Mouse (Mus musculus): ENCODE measurements around the gene C1s2. TPM values are rescaled to one million over a fixed set of nuclear protein-coding genes. Genes with fewer than 3 reads are reported as not detected.
"Not testable (repeated sequence)": the region's sequence is repeated elsewhere in the genome, so short reads cannot be mapped to it uniquely, and the experiment has no call there.

C1s2 gene
- polyA plus RNA-seq, 1 experiment from 2014 or later: not detected

GRCm38 (mm10) chr6:124602031-124602430, 33.9 kb downstream of the C1s2 start:
- no peaks in the 10 kb centered on the region for H3K9me3 ChIP-seq (ENCODE audit: control insufficient read depth, low read length)
- H3K9ac ChIP-seq (ENCODE audit: low read length): no peak overlapping the region
- DNase-seq (ENCODE audit: low spot score) (no peak), ATAC-seq (replicated peaks; ENCODE audit: low FRiP score) (no peak)
- no peak overlapping the region for H3K27ac ChIP-seq (ENCODE audit: low read depth, low read length)
- H3K36me3 ChIP-seq (ENCODE audit: control insufficient read depth, insufficient read depth, low read length): no peaks in the 10 kb centered on the region
- no peak overlapping the region for H3K4me3 ChIP-seq (ENCODE audit: low read depth, low read length)
- no peaks in the 10 kb centered on the region for H3K4me1 ChIP-seq (replicated peaks; ENCODE audit: control insufficient read depth, insufficient read depth, low read length)
- no peaks in the 10 kb centered on the region for H3K27me3 ChIP-seq (ENCODE audit: control insufficient read depth, insufficient read depth, low read length)
- no peak overlapping the region for H3K4me2 ChIP-seq (ENCODE audit: low read depth, low read length, severe bottlenecking)
- WGBS: 89% methylated on average over 4 of the region's 4 CpGs

GRCm38 (mm10) chr6:124593121-124593520, 42.8 kb downstream of the C1s2 start:
- no peak for DNase-seq (ENCODE audit: low spot score)
- no peaks in the 10 kb centered on the region for H3K36me3 ChIP-seq (ENCODE audit: control insufficient read depth, insufficient read depth, low read length)
- H3K9me3 ChIP-seq (ENCODE audit: control insufficient read depth, low read length): no peaks in the 10 kb centered on the region
- no peak overlapping the region for H3K4me3 ChIP-seq (ENCODE audit: low read depth, low read length)
- H3K9ac ChIP-seq (ENCODE audit: low read length): no peak overlapping the region
- H3K4me2 ChIP-seq (ENCODE audit: low read depth, low read length, severe bottlenecking): no peak overlapping the region
- no peaks in the 10 kb centered on the region for H3K27me3 ChIP-seq (ENCODE audit: control insufficient read depth, insufficient read depth, low read length)
- no peak for ATAC-seq (replicated peaks; ENCODE audit: low FRiP score)
- H3K4me1 ChIP-seq (replicated peaks; ENCODE audit: control insufficient read depth, insufficient read depth, low read length): no peaks in the 10 kb centered on the region
- H3K27ac ChIP-seq (ENCODE audit: low read depth, low read length): no peak overlapping the region
- 82% methylated on average over 8 of the region's 8 CpGs for WGBS

GRCm38 (mm10) chr6:124592186-124592700, 43.6 kb downstream of the C1s2 start:
- H3K4me1 ChIP-seq (replicated peaks; ENCODE audit: control insufficient read depth, insufficient read depth, low read length): no peaks in the 10 kb centered on the region
- ATAC-seq (replicated peaks; ENCODE audit: low FRiP score) (no peak), DNase-seq (ENCODE audit: low spot score) (no peak)
- H3K27me3 ChIP-seq (ENCODE audit: control insufficient read depth, insufficient read depth, low read length): no peaks in the 10 kb centered on the region
- WGBS: 88% methylated on average over 4 of the region's 4 CpGs
- no peak overlapping the region for H3K9ac ChIP-seq (ENCODE audit: low read length)
- no peaks in the 10 kb centered on the region for H3K9me3 ChIP-seq (ENCODE audit: control insufficient read depth, low read length)
- no peak overlapping the region for H3K4me2 ChIP-seq (ENCODE audit: low read depth, low read length, severe bottlenecking)
- H3K36me3 ChIP-seq (ENCODE audit: control insufficient read depth, insufficient read depth, low read length): no peaks in the 10 kb centered on the region
- H3K4me3 ChIP-seq (ENCODE audit: low read depth, low read length): no peak overlapping the region
- H3K27ac ChIP-seq (ENCODE audit: low read depth, low read length): no peak overlapping the region

GRCm38 (mm10) chr6:124588771-124589170, 47.1 kb downstream of the C1s2 start:
- Histone ChIP-seq H3K9ac (ENCODE audit: low read length) (no peak overlapping the region), H3K36me3 (ENCODE audit: control insufficient read depth, insufficient read depth, low read length) (no peaks in the 10 kb centered on the region), H3K27ac (ENCODE audit: low read depth, low read length) (no peak overlapping the region), H3K4me1 (replicated peaks; ENCODE audit: control insufficient read depth, insufficient read depth, low read length) (no peaks in the 10 kb centered on the region), H3K4me3 (ENCODE audit: low read depth, low read length) (no peak overlapping the region), H3K4me2 (ENCODE audit: low read depth, low read length, severe bottlenecking) (no peak overlapping the region), H3K9me3 (ENCODE audit: control insufficient read depth, low read length) (no peaks in the 10 kb centered on the region), H3K27me3 (ENCODE audit: control insufficient read depth, insufficient read depth, low read length) (no peaks in the 10 kb centered on the region)
- DNase-seq (ENCODE audit: low spot score) (no peak), ATAC-seq (replicated peaks; ENCODE audit: low FRiP score) (no peak)

GRCm38 (mm10) chr6:124586266-124586665, 49.6 kb downstream of the C1s2 start:
- Histone ChIP-seq H3K4me2 (ENCODE audit: low read depth, low read length, severe bottlenecking) (no peak overlapping the region), H3K4me3 (ENCODE audit: low read depth, low read length) (no peak overlapping the region), H3K27me3 (ENCODE audit: control insufficient read depth, insufficient read depth, low read length) (no peaks in the 10 kb centered on the region), H3K27ac (ENCODE audit: low read depth, low read length) (no peak overlapping the region), H3K9me3 (ENCODE audit: control insufficient read depth, low read length) (no peaks in the 10 kb centered on the region), H3K36me3 (ENCODE audit: control insufficient read depth, insufficient read depth, low read length) (no peaks in the 10 kb centered on the region), H3K4me1 (replicated peaks; ENCODE audit: control insufficient read depth, insufficient read depth, low read length) (no peaks in the 10 kb centered on the region), H3K9ac (ENCODE audit: low read length) (no peak overlapping the region)
- WGBS: 78% methylated on average over 4 of the region's 4 CpGs
- no peak for ATAC-seq (replicated peaks; ENCODE audit: low FRiP score)
- no peak for DNase-seq (ENCODE audit: low spot score)

GRCm38 (mm10) chr6:124585761-124586160, 50.1 kb downstream of the C1s2 start:
- Histone ChIP-seq H3K4me1 (replicated peaks; ENCODE audit: control insufficient read depth, insufficient read depth, low read length) (no peaks in the 10 kb centered on the region), H3K36me3 (ENCODE audit: control insufficient read depth, insufficient read depth, low read length) (no peaks in the 10 kb centered on the region), H3K9ac (ENCODE audit: low read length) (no peak overlapping the region), H3K4me3 (ENCODE audit: low read depth, low read length) (no peak overlapping the region), H3K27ac (ENCODE audit: low read depth, low read length) (no peak overlapping the region), H3K4me2 (ENCODE audit: low read depth, low read length, severe bottlenecking) (no peak overlapping the region), H3K27me3 (ENCODE audit: control insufficient read depth, insufficient read depth, low read length) (no peaks in the 10 kb centered on the region), H3K9me3 (ENCODE audit: control insufficient read depth, low read length) (no peaks in the 10 kb centered on the region)
- WGBS: 86% methylated on average over 3 of the region's 3 CpGs
- DNase-seq (ENCODE audit: low spot score): no peak
- ATAC-seq (replicated peaks; ENCODE audit: low FRiP score): no peak

- Histone ChIP-seq H3K27me3 (ENCODE audit: control insufficient read depth, insufficient read depth, low read length) (no peaks in the 10 kb centered on the region), H3K9ac (ENCODE audit: low read length) (no peak overlapping the region), H3K27ac (ENCODE audit: low read depth, low read length) (no peak overlapping the region), H3K4me1 (replicated peaks; ENCODE audit: control insufficient read depth, insufficient read depth, low read length) (no peaks in the 10 kb centered on the region), H3K4me2 (ENCODE audit: low read depth, low read length, severe bottlenecking) (no peak overlapping the region), H3K36me3 (ENCODE audit: control insufficient read depth, insufficient read depth, low read length) (no peaks in the 10 kb centered on the region), H3K9me3 (ENCODE audit: control insufficient read depth, low read length) (no peaks in the 10 kb centered on the region), H3K4me3 (ENCODE audit: low read depth, low read length) (no peak overlapping the region)
- WGBS: 88% methylated on average over 3 of the region's 3 CpGs
- no peak for ATAC-seq (replicated peaks; ENCODE audit: low FRiP score)
- no peak for DNase-seq (ENCODE audit: low spot score)
Measured at GRCm38 (mm10) chr6:124584935-124585334, 51.0 kb downstream of the C1s2 start.

GRCm38 (mm10) chr6:124582231-124582630, 53.7 kb downstream of the C1s2 start:
- DNase-seq (ENCODE audit: low spot score): no peak
- no peak overlapping the region for H3K4me2 ChIP-seq (ENCODE audit: low read depth, low read length, severe bottlenecking)
- no peaks in the 10 kb centered on the region for H3K27me3 ChIP-seq (ENCODE audit: control insufficient read depth, insufficient read depth, low read length)
- H3K4me1 ChIP-seq (replicated peaks; ENCODE audit: control insufficient read depth, insufficient read depth, low read length): no peaks in the 10 kb centered on the region
- no peak for ATAC-seq (replicated peaks; ENCODE audit: low FRiP score)
- H3K9ac ChIP-seq (ENCODE audit: low read length): no peak overlapping the region
- no peaks in the 10 kb centered on the region for H3K36me3 ChIP-seq (ENCODE audit: control insufficient read depth, insufficient read depth, low read length)
- H3K4me3 ChIP-seq (ENCODE audit: low read depth, low read length): no peak overlapping the region
- H3K27ac ChIP-seq (ENCODE audit: low read depth, low read length): no peak overlapping the region
- WGBS: 92% methylated on average over 1 of the region's 1 CpGs
- H3K9me3 ChIP-seq (ENCODE audit: control insufficient read depth, low read length): no peaks in the 10 kb centered on the region

- H3K9ac ChIP-seq (ENCODE audit: low read length); H3K36me3 ChIP-seq (ENCODE audit: control insufficient read depth, insufficient read depth, low read length); H3K9me3 ChIP-seq (ENCODE audit: control insufficient read depth, low read length); H3K4me3 ChIP-seq (ENCODE audit: low read depth, low read length); H3K4me2 ChIP-seq (ENCODE audit: low read depth, low read length, severe bottlenecking); H3K27me3 ChIP-seq (ENCODE audit: control insufficient read depth, insufficient read depth, low read length); ATAC-seq (replicated peaks; ENCODE audit: low FRiP score); H3K27ac ChIP-seq (ENCODE audit: low read depth, low read length); DNase-seq (ENCODE audit: low spot score); H3K4me1 ChIP-seq (replicated peaks; ENCODE audit: control insufficient read depth, insufficient read depth, low read length): not testable (repeated sequence)
- WGBS: 88% methylated on average over 7 of the region's 7 CpGs
Measured at GRCm38 (mm10) chr6:124580155-124580554, 55.7 kb downstream of the C1s2 start.

Data from forebrain, embryonic 11.5 days (tissue).